Mouse (Mus musculus) forebrain, embryonic 11.5 days (tissue): Measurements from ENCODE around the gene Fcgr1. TPM values are rescaled to one million over a fixed set of nuclear protein-coding genes. Genes with fewer than 3 reads are reported as not detected.
"Not testable (repeated sequence)": the region's sequence is repeated elsewhere in the genome, so short reads cannot be mapped to it uniquely, and the experiment has no call there.

Experiments
- ATAC-seq: fragments of 200-750 bp; cut with Nextera tagmentation; replicated peaks from 2 replicates; pipeline ENCODE4 v1.8.0; 2017; ENCODE audit warnings: moderate TSS enrichment; ENCODE audit not compliant: low FRiP score
- DNase-seq: peaks from one replicate; pipeline ENCODE4 v3.0.0-alpha.2; 2017; ENCODE audit warnings: low spot score
- H3K27ac ChIP-seq: fragments of 300-500 bp; sonication (generic); 2 replicates; pipeline ENCODE4 v1.5.1; 2014; ENCODE audit warnings: low read depth, low read length
- H3K27me3 ChIP-seq: fragments of 300-500 bp; sonication (generic); 2 replicates; pipeline ENCODE4 v1.6.1; 2014; ENCODE audit warnings: mild to moderate bottlenecking, low read length, mixed read lengths; ENCODE audit not compliant: control insufficient read depth, insufficient read depth
- H3K36me3 ChIP-seq: fragments of 300-500 bp; sonication (generic); 2 replicates; pipeline ENCODE4 v1.6.1; 2014; ENCODE audit warnings: mild to moderate bottlenecking, low read length, moderate library complexity, mixed read lengths; ENCODE audit not compliant: control insufficient read depth, insufficient read depth
- H3K4me1 ChIP-seq: fragments of 300-500 bp; sonication (generic); replicated peaks from 2 replicates; pipeline ENCODE4 v1.6.1; 2014; ENCODE audit warnings: low read length, mixed read lengths; ENCODE audit not compliant: control insufficient read depth, insufficient read depth
- H3K4me2 ChIP-seq: fragments of 300-500 bp; sonication (generic); 2 replicates; pipeline ENCODE4 v1.6.1; 2014; ENCODE audit warnings: low read depth, mild to moderate bottlenecking, low read length, moderate library complexity, mixed read lengths; ENCODE audit not compliant: severe bottlenecking
- H3K4me3 ChIP-seq: fragments of 300-500 bp; sonication (generic); 2 replicates; pipeline ENCODE4 v1.5.1; 2014; ENCODE audit warnings: low read depth, low read length
- H3K9ac ChIP-seq: fragments of 300-500 bp; sonication (generic); 2 replicates; pipeline ENCODE4 v1.6.1; 2014; ENCODE audit warnings: low read length
- H3K9me3 ChIP-seq: fragments of 300-500 bp; sonication (generic); 2 replicates; pipeline ENCODE4 v1.6.1; 2016; ENCODE audit warnings: low read length, mixed read lengths; ENCODE audit not compliant: control insufficient read depth
- WGBS: fragments of 180-500 bp; shearing (Covaris S2); extraction: QIAGEN DNeasy Blood & Tissue Kit; methylation state at CpG from one replicate; pipeline ENCODE4 v1.1.7; 2014; 5-methylcytosine and 5-hydroxymethylcytosine counted together
- polyA plus RNA-seq: library from polyadenylated mRNA; unstranded; fragments of >200 nt; fragmentation: Nextera tagmentation; extraction: Ambion mirVana; gene quantifications from 2 replicates; pipeline ENCODE4 v1.2.1, GENCODE M21; 2014

Fcgr1 gene
- polyA plus RNA-seq, 1 experiment from 2014 or later = 2.6 TPM

- ATAC-seq, H3K27me3 ChIP-seq, H3K4me2 ChIP-seq, H3K4me3 ChIP-seq, H3K36me3 ChIP-seq, H3K4me1 ChIP-seq, H3K9ac ChIP-seq, H3K27ac ChIP-seq, DNase-seq, H3K9me3 ChIP-seq: not testable (repeated sequence)
- 92% methylated on average over 11 of the region's 13 CpGs for WGBS
These were observed 26.2 kb upstream of the Fcgr1 start for GRCm38 (mm10) chr3:96320003-96320402.

DNA sequence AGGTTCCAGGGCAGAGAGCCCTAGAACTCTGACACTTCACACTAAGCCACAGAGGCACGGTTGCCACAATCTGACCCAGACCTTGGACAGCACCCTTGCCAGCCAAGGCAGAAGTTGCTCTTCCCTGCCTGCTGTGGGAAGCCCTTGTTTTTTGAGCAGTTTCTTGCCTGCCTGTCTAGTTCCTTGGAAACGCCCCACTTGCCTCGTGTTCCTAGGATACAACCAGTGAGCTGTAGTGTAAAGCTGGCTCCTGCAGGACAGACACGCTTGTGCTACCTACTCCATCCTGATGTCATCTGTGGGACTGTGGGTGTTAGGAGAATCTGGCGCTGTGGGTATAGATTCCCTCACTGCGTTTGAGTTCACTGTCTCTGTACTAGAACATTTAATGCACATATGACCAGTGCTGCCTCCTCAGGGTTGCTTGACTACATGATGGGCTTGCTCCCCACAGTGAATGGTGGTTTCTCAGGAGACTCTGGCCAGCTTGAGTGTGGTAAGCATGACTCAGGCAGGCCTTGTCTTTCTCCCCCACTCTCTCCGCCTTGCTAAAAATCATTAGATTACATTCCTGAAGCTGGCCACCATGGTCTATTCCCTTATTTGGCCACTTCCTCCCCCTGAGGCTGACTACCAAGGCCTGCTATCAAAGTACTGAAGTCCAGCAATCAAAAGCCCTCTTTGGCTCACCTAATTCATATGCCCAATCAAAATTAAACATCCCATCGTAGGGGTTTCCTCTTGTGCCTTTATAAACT, 18.8 kb upstream of the Fcgr1 start:
- H3K27ac ChIP-seq = no peak overlapping the region
- no peak for ATAC-seq
- no peaks in the 10 kb centered on the region for H3K9me3 ChIP-seq
- H3K36me3 ChIP-seq = no peaks in the 10 kb centered on the region
- 71% methylated on average over 8 of the region's 8 CpGs for WGBS
- no peak overlapping the region for H3K9ac ChIP-seq
- no peak for DNase-seq
- no peaks in the 10 kb centered on the region for H3K27me3 ChIP-seq
- H3K4me1 ChIP-seq = no peaks in the 10 kb centered on the region
- no peak overlapping the region for H3K4me3 ChIP-seq
- H3K4me2 ChIP-seq = no peak overlapping the region

DNA sequence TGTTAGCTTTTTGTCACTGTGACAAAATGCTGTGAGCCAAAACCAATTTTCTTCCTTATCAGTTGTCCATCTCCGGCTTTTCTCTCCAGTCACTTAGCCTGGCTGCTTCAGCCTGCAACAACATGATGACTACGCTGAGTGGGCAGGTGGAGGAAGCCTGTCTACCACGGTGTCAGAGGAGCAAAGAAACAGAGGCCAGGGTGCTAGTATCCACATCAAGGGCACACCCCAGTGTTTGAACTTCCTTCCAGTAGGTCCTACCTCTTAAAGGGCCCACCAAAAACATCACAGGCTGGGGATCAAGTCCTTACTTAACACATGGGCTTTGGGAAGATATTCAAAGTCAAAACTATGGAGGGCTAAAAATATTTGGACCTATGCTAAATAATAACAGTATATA, 15.7 kb upstream of the Fcgr1 start:
- WGBS = 74% methylated on average over 3 of the region's 3 CpGs
- DNase-seq = no peak
- ATAC-seq = no peak

DNA sequence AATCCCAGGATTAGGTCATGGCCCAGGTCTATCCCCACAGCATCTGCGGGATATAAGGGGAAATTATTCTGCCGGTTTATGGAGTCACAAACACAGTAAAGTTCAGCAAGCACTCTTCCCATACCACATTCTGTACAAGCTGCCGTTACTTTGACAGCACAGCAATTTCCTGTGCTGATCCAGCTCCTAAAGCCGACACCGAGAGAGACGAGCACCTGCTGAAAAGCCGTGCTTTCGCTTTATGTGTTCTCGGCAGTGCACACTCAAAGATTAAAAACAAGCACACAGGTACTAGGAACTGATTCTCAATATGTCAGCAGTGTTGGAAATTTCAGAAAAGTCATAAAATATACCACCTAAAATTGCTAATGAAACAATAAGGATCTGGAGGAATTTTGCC, 12.7 kb upstream of the Fcgr1 start:
- no peaks in the 10 kb centered on the region for H3K9me3 ChIP-seq
- 86% methylated on average over 9 of the region's 9 CpGs for WGBS
- no peaks in the 10 kb centered on the region for H3K4me1 ChIP-seq
- H3K4me2 ChIP-seq = no peak overlapping the region
- H3K27me3 ChIP-seq = no peaks in the 10 kb centered on the region
- H3K27ac ChIP-seq = no peak overlapping the region
- H3K36me3 ChIP-seq = no peaks in the 10 kb centered on the region
- DNase-seq (no peak), ATAC-seq (no peak)
- no peak overlapping the region for H3K4me3 ChIP-seq
- no peak overlapping the region for H3K9ac ChIP-seq

More for the DNA sequence above, 15.7 kb upstream of the Fcgr1 start:
- H3K9ac ChIP-seq = no peak overlapping the region
- H3K36me3 ChIP-seq = no peaks in the 10 kb centered on the region
- no peak overlapping the region for H3K4me2 ChIP-seq
- no peak overlapping the region for H3K4me3 ChIP-seq
- H3K9me3 ChIP-seq = no peaks in the 10 kb centered on the region
- no peak overlapping the region for H3K27ac ChIP-seq
- no peaks in the 10 kb centered on the region for H3K27me3 ChIP-seq
- no peaks in the 10 kb centered on the region for H3K4me1 ChIP-seq

DNA sequence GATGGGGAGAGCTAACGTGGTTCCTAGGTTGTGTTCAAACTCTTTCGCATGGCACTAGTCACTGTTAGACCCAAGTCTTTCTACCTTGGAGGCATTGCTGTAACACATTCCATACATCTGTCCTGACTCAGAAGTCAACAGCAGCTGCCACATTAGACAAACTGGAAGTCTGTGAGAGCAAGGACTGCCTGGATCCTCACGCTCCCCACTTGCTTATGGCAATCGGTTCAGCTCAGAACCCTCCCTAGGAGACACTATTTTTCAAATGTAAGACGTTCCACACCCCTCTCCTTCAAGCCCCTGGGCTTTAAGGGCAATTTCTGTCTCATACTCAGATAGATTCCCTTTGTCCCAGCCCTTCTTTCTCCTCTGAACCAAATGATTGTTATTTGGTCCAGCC, 8.3 kb upstream of the Fcgr1 start:
- no peak overlapping the region for H3K4me2 ChIP-seq
- H3K27me3 ChIP-seq = no peaks in the 10 kb centered on the region
- ATAC-seq (no peak), DNase-seq (no peak)
- H3K9ac ChIP-seq = no peak overlapping the region
- no peaks in the 10 kb centered on the region for H3K9me3 ChIP-seq
- H3K27ac ChIP-seq = no peak overlapping the region
- H3K4me1 ChIP-seq = no peaks in the 10 kb centered on the region
- no peak overlapping the region for H3K4me3 ChIP-seq
- 86% methylated on average over 5 of the region's 5 CpGs for WGBS
- H3K36me3 ChIP-seq = no peaks in the 10 kb centered on the region

GRCm38 (mm10) chr3:96300706-96301529, 7.1 kb upstream of the Fcgr1 start:
- Histone ChIP-seq H3K4me3 (no peak overlapping the region), H3K9ac (no peak overlapping the region), H3K27ac (no peak overlapping the region), H3K4me1 (no peaks in the 10 kb centered on the region), H3K4me2 (no peak overlapping the region), H3K36me3 (no peaks in the 10 kb centered on the region), H3K27me3 (no peaks in the 10 kb centered on the region), H3K9me3 (no peaks in the 10 kb centered on the region)
- ATAC-seq (no peak), DNase-seq (no peak)
- 77% methylated on average over 26 of the region's 26 CpGs for WGBS

- WGBS = 93% methylated on average over 2 of the region's 2 CpGs
- Histone ChIP-seq H3K9ac (no peak overlapping the region), H3K4me3 (no peak overlapping the region), H3K27ac (no peak overlapping the region), H3K4me1 (no peaks in the 10 kb centered on the region), H3K4me2 (no peak overlapping the region), H3K9me3 (no peaks in the 10 kb centered on the region), H3K36me3 (no peaks in the 10 kb centered on the region), H3K27me3 (no peaks in the 10 kb centered on the region)
- ATAC-seq (no peak), DNase-seq (no peak)
These were observed 5.8 kb upstream of the Fcgr1 start for GRCm38 (mm10) chr3:96299562-96299961.

DNA sequence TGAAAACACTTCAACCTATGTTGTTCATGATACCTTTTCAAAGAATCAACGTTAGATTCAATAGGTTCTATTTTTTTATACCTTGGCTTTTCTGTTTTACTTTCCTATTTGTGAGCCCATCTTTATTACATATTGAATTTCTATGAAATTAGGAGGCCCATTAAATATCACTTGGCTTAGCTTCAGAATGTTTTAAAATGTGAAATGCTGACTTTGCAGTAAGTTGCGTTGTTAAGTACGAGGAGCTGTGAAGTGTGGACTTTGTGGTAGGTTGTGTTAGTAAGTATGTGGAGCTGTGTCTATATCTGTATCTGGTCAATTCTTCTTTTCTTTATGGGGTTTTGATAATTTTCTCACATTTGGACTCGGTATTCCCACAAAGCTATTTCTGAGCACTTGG, 4.6 kb upstream of the Fcgr1 start:
- DNase-seq (no peak), ATAC-seq (no peak)
- no peak overlapping the region for H3K4me2 ChIP-seq
- no peak overlapping the region for H3K27ac ChIP-seq
- no peak overlapping the region for H3K4me3 ChIP-seq
- no peak overlapping the region for H3K9ac ChIP-seq
- H3K9me3 ChIP-seq = no peaks in the 10 kb centered on the region
- no peaks in the 10 kb centered on the region for H3K36me3 ChIP-seq
- WGBS = 89% methylated on average over 4 of the region's 4 CpGs
- H3K27me3 ChIP-seq = no peaks in the 10 kb centered on the region
- H3K4me1 ChIP-seq = no peaks in the 10 kb centered on the region
